Mouse (Mus musculus) CD4-positive helper T cell, adult 2 months (primary cell): ENCODE measurements at regions not wholly inside any gene's neighbourhood (a gene's known extent, or its start where the extent isn't known, plus 50 kb on each side); places are given as distances from the start of the nearest gene placed in this dataset.

Source experiments
- DNase-seq: peaks from one replicate; pipeline ENCODE4 v3.0.0-alpha.2; 2012; ENCODE audit warnings: low read depth, missing footprints, low spot score

- DNase-seq, result no peak
Observed at GRCm38 (mm10) chr15:87201055-87201454, 343.0 kb upstream of the Fam19a5 start.

- DNase-seq, result no peak
Observed at GRCm38 (mm10) chr15:87229951-87230350, 314.1 kb upstream of the Fam19a5 start.

- no peak for DNase-seq
Observed at GRCm38 (mm10) chr15:87236096-87236495, 308.0 kb upstream of the Fam19a5 start.

- DNase-seq, result no peak
Observed at GRCm38 (mm10) chr15:87239057-87239456, 305.0 kb upstream of the Fam19a5 start.

- no peak for DNase-seq
Observed at GRCm38 (mm10) chr15:87261497-87261896, 282.6 kb upstream of the Fam19a5 start.

- no peak for DNase-seq
Observed at GRCm38 (mm10) chr15:87264906-87265305, 279.2 kb upstream of the Fam19a5 start.

GRCm38 (mm10) chr15:87290987-87291529 is 253.0 kb upstream of the Fam19a5 start:
- DNase-seq, result no peak

- DNase-seq, result no peak
Observed at GRCm38 (mm10) chr15:87319896-87320295, 224.2 kb upstream of the Fam19a5 start.

- no peak for DNase-seq
Observed at GRCm38 (mm10) chr15:87321067-87321985, 222.8 kb upstream of the Fam19a5 start.

- DNase-seq, result no peak
Observed at GRCm38 (mm10) chr15:87325389-87325788, 218.7 kb upstream of the Fam19a5 start.

GRCm38 (mm10) chr15:87326281-87326680 is 217.8 kb upstream of the Fam19a5 start:
- no peak for DNase-seq

GRCm38 (mm10) chr15:87332441-87332840 is 211.7 kb upstream of the Fam19a5 start:
- no peak for DNase-seq

GRCm38 (mm10) chr15:87333527-87333926 is 210.6 kb upstream of the Fam19a5 start:
- DNase-seq, result no peak

- no peak for DNase-seq
Observed at GRCm38 (mm10) chr15:87334430-87334829, 209.7 kb upstream of the Fam19a5 start.

- no peak for DNase-seq
Observed at GRCm38 (mm10) chr15:87335324-87335723, 208.8 kb upstream of the Fam19a5 start.

- no peak for DNase-seq
Observed at GRCm38 (mm10) chr15:87335737-87336136, 208.4 kb upstream of the Fam19a5 start.

- DNase-seq, result no peak
Observed at GRCm38 (mm10) chr15:87339904-87340303, 204.2 kb upstream of the Fam19a5 start.

- no peak for DNase-seq
Observed at GRCm38 (mm10) chr15:87342656-87343055, 201.4 kb upstream of the Fam19a5 start.

GRCm38 (mm10) chr15:87345826-87346225 is 198.3 kb upstream of the Fam19a5 start:
- DNase-seq, result no peak

GRCm38 (mm10) chr15:87349533-87350247 is 194.4 kb upstream of the Fam19a5 start:
- DNase-seq, result no peak

- no peak for DNase-seq
Observed at GRCm38 (mm10) chr15:87352812-87353211, 191.3 kb upstream of the Fam19a5 start.

- DNase-seq, result no peak
Observed at GRCm38 (mm10) chr15:87353886-87354285, 190.2 kb upstream of the Fam19a5 start.
